Mouse (Mus musculus) CH12.LX (cell line): ENCODE results near the gene Eps15l1. TPM values are rescaled to one million over a fixed set of nuclear protein-coding genes. Genes with fewer than 3 reads are reported as not detected.

Experiments
- DNase-seq: peaks from one replicate; pipeline ENCODE4 v3.0.0-alpha.2; 2013; ENCODE audit errors: extremely low read depth
- H3K27ac ChIP-seq: 2 replicates; pipeline ENCODE4 v1.5.1; 2012; ENCODE audit warnings: low read depth, mild to moderate bottlenecking, control low read depth, moderate library complexity; ENCODE audit not compliant: insufficient read depth
- H3K27me3 ChIP-seq: replicated peaks from 2 replicates; pipeline ENCODE3; 2012; ENCODE audit warnings: inconsistent platforms
- H3K36me3 ChIP-seq, 2 experiments: replicated peaks in 1 of 2; 2 replicates each; pipeline versions ENCODE3 to v1.6.1; 2012; ENCODE audit warnings: inconsistent platforms in 1 of 2, low read length in 1 of 2, mild to moderate bottlenecking in 1 of 2, mixed read lengths in 1 of 2, moderate library complexity in 1 of 2; ENCODE audit not compliant: control insufficient read depth in 1 of 2, insufficient read depth in 1 of 2
- H3K4me1 ChIP-seq, 2 experiments: 2 replicates each; pipeline ENCODE4 v1.6.1; 2012; ENCODE audit warnings: inconsistent platforms in 1 of 2, moderate library complexity in 1 of 2; ENCODE audit not compliant: insufficient read depth in 2 of 2, control insufficient read depth in 1 of 2
- H3K4me2 ChIP-seq: 2 replicates; pipeline ENCODE4 v1.6.1; 2012; ENCODE audit warnings: low read depth, mild to moderate bottlenecking, control low read depth; ENCODE audit not compliant: poor library complexity, insufficient read depth, severe bottlenecking
- H3K4me3 ChIP-seq, 3 experiments: fragments of 150-350 bp in 1 of 3; sonication (generic) in 1 of 3; replicated peaks in 1 of 3; 2 replicates each; pipeline versions ENCODE3 to v1.5.1; 2011 to 2012; ENCODE audit warnings: low read depth in 2 of 3, low read length in 2 of 3, mild to moderate bottlenecking in 2 of 3, moderate library complexity in 2 of 3, control low read depth in 1 of 3, improper control_type of control experiment in 1 of 3, inconsistent platforms in 1 of 3, mixed read lengths in 1 of 3; ENCODE audit not compliant: poor library complexity in 1 of 3
- H3K79me2 ChIP-seq: replicated peaks from 2 replicates; pipeline ENCODE4 v1.6.1; 2012; ENCODE audit warnings: mild to moderate bottlenecking, moderate library complexity; ENCODE audit not compliant: control insufficient read depth, poor library complexity, insufficient read depth, severe bottlenecking; ENCODE audit errors: extremely low read depth
- H3K9ac ChIP-seq: 2 replicates; pipeline ENCODE4 v1.6.1; 2012; ENCODE audit warnings: low read depth, mild to moderate bottlenecking, control low read depth, moderate library complexity; ENCODE audit not compliant: insufficient read depth
- H3K9me3 ChIP-seq: replicated peaks from 2 replicates; pipeline ENCODE3; 2012; ENCODE audit warnings: low read length, inconsistent platforms, mixed read lengths
- BHLHE40 ChIP-seq: IDR thresholded peaks from 2 replicates; pipeline ENCODE4 v1.6.1; 2011; ENCODE audit warnings: mild to moderate bottlenecking, low read depth, low read length, improper control_type of control experiment
- CHD2 ChIP-seq: IDR thresholded peaks from 2 replicates; pipeline ENCODE4 v1.6.1; 2011; ENCODE audit warnings: low read length, improper control_type of control experiment
- CTCF ChIP-seq, 2 experiments: IDR thresholded peaks in 1 of 2; conservative IDR thresholded peaks in 1 of 2; 2 replicates each; pipeline ENCODE4 v1.5.1; 2011 to 2012; ENCODE audit warnings: low read depth in 2 of 2, low read length in 2 of 2, improper control_type of control experiment in 1 of 2, inconsistent platforms in 1 of 2, mild to moderate bottlenecking in 1 of 2, moderate library complexity in 1 of 2
- E2F4 ChIP-seq: IDR thresholded peaks from 2 replicates; pipeline ENCODE4 v1.6.1; 2011; ENCODE audit warnings: low read depth, low read length, improper control_type of control experiment; ENCODE audit not compliant: insufficient replicate concordance
- GABPA ChIP-seq: IDR thresholded peaks from 2 replicates; pipeline ENCODE4 v1.6.1; 2012; ENCODE audit warnings: low read depth, low read length, improper control_type of control experiment, inconsistent platforms; ENCODE audit not compliant: insufficient replicate concordance
- HCFC1 ChIP-seq: IDR thresholded peaks from 2 replicates; pipeline ENCODE4 v1.6.1; 2012; ENCODE audit warnings: low read depth, mild to moderate bottlenecking, inconsistent platforms, low read length, improper control_type of control experiment
- JUN ChIP-seq: IDR thresholded peaks from 2 replicates; pipeline ENCODE4 v1.6.1; 2011; ENCODE audit warnings: low read depth, mild to moderate bottlenecking, low read length, improper control_type of control experiment, moderate library complexity; ENCODE audit not compliant: insufficient read depth
- KAT2A ChIP-seq: IDR thresholded peaks from 2 replicates; pipeline ENCODE4 v1.6.1; 2012; ENCODE audit warnings: low read length, improper control_type of control experiment, inconsistent platforms; ENCODE audit not compliant: insufficient replicate concordance
- MAFK ChIP-seq: IDR thresholded peaks from 2 replicates; pipeline ENCODE4 v1.6.1; 2011; ENCODE audit warnings: low read length, improper control_type of control experiment; ENCODE audit not compliant: insufficient replicate concordance
- MEF2A ChIP-seq: IDR thresholded peaks from 2 replicates; pipeline ENCODE4 v1.6.1; 2014; ENCODE audit warnings: low read depth, mild to moderate bottlenecking, inconsistent platforms, low read length, improper control_type of control experiment, borderline replicate concordance
- PAX5 ChIP-seq: IDR thresholded peaks from 2 replicates; pipeline ENCODE4 v1.6.1; 2012; ENCODE audit warnings: low read length, inconsistent platforms, mixed read lengths
- RAD21 ChIP-seq: IDR thresholded peaks from 2 replicates; pipeline ENCODE4 v1.6.1; 2011; ENCODE audit warnings: low read depth, mild to moderate bottlenecking, low read length, improper control_type of control experiment, moderate library complexity
- SMC3 ChIP-seq: IDR thresholded peaks from 2 replicates; pipeline ENCODE4 v1.6.1; 2011; ENCODE audit warnings: low read depth, low read length, improper control_type of control experiment
- TBP ChIP-seq: conservative IDR thresholded peaks from 2 replicates; pipeline ENCODE4 v1.6.1; 2011; ENCODE audit warnings: low read depth, low read length, improper control_type of control experiment
- ZNF384 ChIP-seq: IDR thresholded peaks from 2 replicates; pipeline ENCODE4 v1.6.1; 2012; ENCODE audit warnings: low read depth, low read length, improper control_type of control experiment, inconsistent platforms
- dilution Hi-C: fragments of 300-500 bp; cut with MboI; formaldehyde crosslinking; loops from 2 replicates; pipeline ENCODE4 v1.14.3; 2020; ENCODE audit warnings: low sequenced_read_pairs; ENCODE audit not compliant: extremely low pct_unique_long_range_greater_than_20kb, extremely low pct_ligation_motif_present
- in situ Hi-C: fragments of 300-500 bp; cut with MboI; formaldehyde crosslinking; loops from 3 replicates; pipeline ENCODE4 v1.14.3; 2019; ENCODE audit warnings: low sequenced_read_pairs, low pct_ligation_motif_present, low pct_unique_long_range_greater_than_20kb, mixed read lengths
- polyA plus RNA-seq: library from polyadenylated mRNA; unstranded; fragments of >175 nt; gene quantifications from 2 replicates; pipeline ENCODE4 v1.2.1, GENCODE M21; 2012; ENCODE audit warnings: low read depth; ENCODE audit not compliant: insufficient read length
- total RNA-seq, 2 experiments: library from RNA; depleted of rRNA; stranded (reverse); fragments of 300-350 nt in 1 of 2; fragments of >200 nt in 1 of 2; gene quantifications; 2 replicates each; pipeline ENCODE4 v1.2.3; 2012 to 2014

The Eps15l1 gene
- total and polyA plus RNA-seq, 3 experiments: 21.7 to 49.4 (median 25.6) TPM

DNA sequence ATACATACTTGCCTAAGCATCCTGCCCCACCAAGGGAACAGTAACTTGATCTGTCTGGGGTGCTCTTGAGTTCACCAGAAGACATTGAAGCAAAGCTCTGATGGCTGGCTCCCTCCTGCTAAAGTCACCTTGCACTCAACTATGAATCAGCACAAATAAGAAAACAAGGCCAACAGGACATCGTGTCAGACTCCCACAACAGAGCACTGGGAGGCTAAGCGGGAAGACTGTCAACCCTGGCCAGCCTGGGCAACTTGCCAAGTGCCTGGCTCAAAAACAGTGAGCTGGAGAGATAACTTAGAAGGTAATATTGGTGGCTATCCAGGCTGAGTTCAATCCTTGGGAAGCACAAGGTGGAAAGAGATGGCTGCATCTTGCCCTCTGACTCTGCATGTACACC, 13.7 kb upstream of the Eps15l1 start:
- in situ Hi-C loops (no loop called here), dilution Hi-C loops (no loop called here)
- no peak overlapping the region for H3K9ac ChIP-seq
- no peaks in the 10 kb centered on the region for H3K27me3 ChIP-seq
- no peaks in the 10 kb centered on the region for H3K36me3 ChIP-seq
- no peak overlapping the region for H3K4me3 ChIP-seq
- no peaks in the 10 kb centered on the region for H3K9me3 ChIP-seq
- TF ChIP-seq MAFK: no peak
- no peak for TF ChIP-seq TBP
- TF ChIP-seq E2F4: no peak
- no peak overlapping the region for H3K27ac ChIP-seq
- no peak for DNase-seq
- H3K4me1 ChIP-seq: peaks cover 4 to 15% of the 10 kb centered on the region in 2 experiments
- H3K79me2 ChIP-seq: no peaks in the 10 kb centered on the region
- H3K4me2 ChIP-seq: no peak overlapping the region

- no peak for DNase-seq
- Histone ChIP-seq H3K9ac (no peak overlapping the region), H3K27ac (no peak overlapping the region), H3K27me3 (no peaks in the 10 kb centered on the region), H3K4me2 (no peak overlapping the region), H3K4me3 (no peak overlapping the region), H3K9me3 (no peaks in the 10 kb centered on the region), H3K4me1 (no peaks in the 10 kb centered on the region), H3K79me2 (no peaks in the 10 kb centered on the region), H3K36me3 (peaks cover 0 to 4% of the 10 kb centered on the region in 2 experiments)
- in situ Hi-C loops: no loop called here
- TF ChIP-seq E2F4 (no peak), MAFK (no peak), MEF2A (no peak), KAT2A (no peak), BHLHE40 (no peak), JUN (no peak), HCFC1 (no peak), CTCF (conservative IDR thresholded peaks at IDR 0.05 in 1 of 2, IDR thresholded peaks at IDR 0.05 in 1 of 2; ENCODE audit: low read depth in 2 of 2, low read length in 2 of 2) (peak; percentile 70 to 77), PAX5 (no peak), ZNF384 (no peak), SMC3 (0 out of 2 replicates have a peak, but pooled peaks have one; percentile 7), RAD21 (no peak; the same call in none of the 2 replicates), GABPA (no peak), CHD2 (no peak)
- dilution Hi-C loops: no loop called here
Measured at GRCm38 (mm10) chr8:72429676-72430075, 8.4 kb upstream of the Eps15l1 start.

- no peak for DNase-seq
- no peak overlapping the region for H3K9ac ChIP-seq
- no peak overlapping the region for H3K27ac ChIP-seq
- TF ChIP-seq SMC3 (peak; percentile 31; the same call in 1 of the 2 replicates), RAD21 (peak; percentile 29), CTCF (conservative IDR thresholded peaks at IDR 0.05 in 1 of 2, IDR thresholded peaks at IDR 0.05 in 1 of 2; ENCODE audit: low read depth in 2 of 2, low read length in 2 of 2) (peak in 1 of 2 experiments; percentile 54; a peak in 2 of 4 replicates), GABPA (no peak)
- peaks cover 9 to 28% of the 10 kb centered on the region in 2 experiments for H3K4me1 ChIP-seq
- H3K9me3 ChIP-seq: no peaks in the 10 kb centered on the region
- dilution Hi-C loops (no loop called here), in situ Hi-C loops (no loop called here)
- peaks cover 23% of the 10 kb centered on the region for H3K79me2 ChIP-seq
- H3K4me3 ChIP-seq: no peak overlapping the region
- H3K27me3 ChIP-seq: no peaks in the 10 kb centered on the region
- peaks cover 0 to 21% of the 10 kb centered on the region in 2 experiments for H3K36me3 ChIP-seq
- H3K4me2 ChIP-seq: no peak overlapping the region
Measured at GRCm38 (mm10) chr8:72422926-72423325, 1.7 kb upstream of the Eps15l1 start.
